ENCODE assay signal across 18 mouse cellular contexts in the genomic region with DNA sequence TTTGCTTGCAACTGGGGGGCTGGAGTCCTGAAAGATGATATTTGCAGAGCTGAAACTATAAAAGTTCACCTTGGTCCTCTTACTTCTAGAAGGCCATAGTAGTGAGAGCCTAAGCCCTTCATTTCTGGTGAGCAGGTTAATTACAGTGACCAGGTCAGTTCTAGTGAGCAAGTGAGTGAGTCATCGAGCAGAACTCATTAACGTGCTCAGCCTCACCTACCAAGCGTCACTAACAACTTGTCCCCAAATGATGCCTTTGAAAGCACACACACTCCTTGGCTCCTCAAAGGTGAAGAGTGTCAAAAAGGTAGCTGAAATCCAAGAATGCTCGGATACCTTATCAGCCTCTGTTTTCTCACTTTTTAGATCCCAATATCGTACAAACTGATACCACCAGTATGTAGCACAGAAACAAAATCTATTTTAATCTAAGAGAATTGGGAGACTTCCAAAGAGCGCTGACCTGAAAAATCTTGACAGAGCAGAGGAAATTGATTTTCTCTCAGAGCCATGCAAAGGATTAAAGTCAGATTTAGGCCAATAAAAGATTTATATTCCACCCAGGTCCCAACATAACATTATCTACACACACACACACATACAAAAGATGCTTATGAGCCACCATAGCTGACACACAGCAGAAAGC. TPM values are rescaled to one million over a fixed set of nuclear protein-coding genes. Genes with fewer than 3 reads are reported as not detected.
DNase-seq lines count a peak whose midpoint lies in the region; ATAC-seq and TF ChIP-seq lines count a peak whose summit lies in the region.
"Had no signal": no experiment of that assay in that cellular context is flagged by ENCODE, and none has a peak within 500 bp of the region (broad histone marks: within the 10 kb centered on the region; RNA-seq: fewer than 3 reads in every experiment).

No protein-coding gene starts in this region.

- no peak overlapping the region for H3K9ac ChIP-seq in neural tube, embryonic 15.5 days (replicated peaks)
- H3K9ac ChIP-seq: limb, embryonic 12.5 days; liver, embryonic 14.5 days; lung, embryonic 14.5 days had no signal

- intact Hi-C loops in left cerebral cortex, postnatal 4 days (cut with DNase I) = no loop called here

- 67% methylated on average over 6 of the region's 6 CpGs for WGBS in neural tube, embryonic 15.5 days

- H3K4me3 ChIP-seq in layer of hippocampus, adult 2 months = no peak overlapping the region
- H3K4me3 ChIP-seq in neural tube, embryonic 15.5 days (replicated peaks) = no peak overlapping the region
- H3K4me3 ChIP-seq: forebrain, embryonic 10.5 days; hindbrain, embryonic 10.5 days; limb, embryonic 12.5 days had no signal

- H3K27me3 ChIP-seq in neural tube, embryonic 15.5 days (replicated peaks) = no peaks in the 10 kb centered on the region

- H3K9me3 ChIP-seq in neural tube, embryonic 15.5 days (replicated peaks) = no peaks in the 10 kb centered on the region
- H3K9me3 ChIP-seq: forebrain, embryonic 10.5 days; hindbrain, embryonic 10.5 days; limb, embryonic 12.5 days had no signal

- peak overlapping the region; percentile 65 for H3K27ac ChIP-seq in layer of hippocampus, adult 2 months
- no peak overlapping the region for H3K27ac ChIP-seq in neural tube, embryonic 15.5 days (replicated peaks)
- H3K27ac ChIP-seq: forebrain, embryonic 10.5 days; hindbrain, embryonic 10.5 days; limb, embryonic 12.5 days; liver, embryonic 14.5 days had no signal

- DNase-seq in cerebellum, adult 11 months = peak; percentile 19
- DNase-seq in cerebellum, postnatal 4 days (ENCODE audit: low spot score in 2 of 2) = no peak
- DNase-seq in layer of hippocampus, adult 2 months (ENCODE audit: low spot score in 2 of 2) = no peak
- no peak for DNase-seq in layer of hippocampus, adult 18-20 months (ENCODE audit: low spot score in 2 of 2)
- DNase-seq in Muller cell, postnatal 12 days (ENCODE audit: inconsistent ontology term) = peak; percentile 7
- DNase-seq in cerebellum, adult 9-10 months = peak; percentile 77
- DNase-seq in left cerebral cortex, postnatal 4 days = no peak
- DNase-seq: adrenal gland, postnatal 14 days; right cerebral cortex, postnatal 14 days; spleen, adult 18-20 months had no signal

- no peak for TF ChIP-seq CTCF in layer of hippocampus, adult 2 months (conservative IDR thresholded peaks at IDR 0.05)

- no peak overlapping the region for H3K4me2 ChIP-seq in neural tube, embryonic 15.5 days
- H3K4me2 ChIP-seq: heart, embryonic 11.5 days; limb, embryonic 12.5 days; lung, embryonic 14.5 days had no signal

- no peaks in the 10 kb centered on the region for H3K36me3 ChIP-seq in neural tube, embryonic 15.5 days
- H3K36me3 ChIP-seq: forebrain, embryonic 10.5 days; hindbrain, embryonic 10.5 days; limb, embryonic 12.5 days had no signal

- no peak for ATAC-seq in neural tube, embryonic 15.5 days (ENCODE audit: low FRiP score)
- ATAC-seq: forebrain, embryonic 16.5 days had no signal

- H3K4me1 ChIP-seq in neural tube, embryonic 15.5 days = no peaks in the 10 kb centered on the region
- H3K4me1 ChIP-seq: forebrain, embryonic 10.5 days; limb, embryonic 12.5 days had no signal

RNA-seq across cellular contexts. Expression of a gene that starts 53.2 kb away (rescaled TPM):
- total RNA-seq in layer of hippocampus, adult 2 months (2021) = 100 to 1,000 TPM; 150 to 171 TPM
- total RNA-seq in layer of hippocampus, adult 18-20 months (2021) = 100 to 1,000 TPM; 146 to 153 TPM
- 10 to 100 TPM; 65.3 to 69.9 TPM for total RNA-seq in left cerebral cortex, postnatal 4 days (2021)
- 1.6 and 1.9 TPM in 2 replicates for polyA plus RNA-seq in neural tube, embryonic 15.5 days (2015; fragmentation: Nextera tagmentation; extraction: Ambion mirVana)

Comparison
In these comparisons a context has a peak if more than half of its experiments do, and no peak if none do; other contexts are left out.
1. DNase-seq: peak in cerebellum, adult 11 months (single experiment), Muller cell, postnatal 12 days (single experiment) and cerebellum, adult 9-10 months (single experiment); none in cerebellum, postnatal 4 days (0 of 2), layer of hippocampus, adult 2 months (0 of 2), layer of hippocampus, adult 18-20 months (0 of 2) and left cerebral cortex, postnatal 4 days (single experiment).